Mouse (Mus musculus) intestine, embryonic 15.5 days (tissue): ENCODE measurements around the gene Mctp2. TPM values are rescaled to one million over a fixed set of nuclear protein-coding genes. Genes with fewer than 3 reads are reported as not detected.

Source experiments
- ATAC-seq: fragments of 200-750 bp; cut with Nextera tagmentation; 2 replicates; pipeline ENCODE4 v1.8.0; 2017; ENCODE audit warnings: moderate TSS enrichment, moderate library complexity
- H3K27ac ChIP-seq: fragments of 300-500 bp; sonication (generic); 2 replicates; pipeline ENCODE4 v1.5.1; 2015; ENCODE audit warnings: mild to moderate bottlenecking, inconsistent platforms
- H3K27me3 ChIP-seq: fragments of 300-500 bp; sonication (generic); replicated peaks from 2 replicates; pipeline ENCODE4 v1.6.1; 2015; ENCODE audit warnings: inconsistent platforms
- H3K36me3 ChIP-seq: fragments of 300-500 bp; sonication (generic); 2 replicates; pipeline ENCODE4 v1.6.1; 2015; ENCODE audit warnings: inconsistent platforms
- H3K4me1 ChIP-seq: fragments of 300-500 bp; sonication (generic); replicated peaks from 2 replicates; pipeline ENCODE4 v1.6.1; 2015; ENCODE audit warnings: inconsistent platforms
- H3K4me2 ChIP-seq: fragments of 300-500 bp; sonication (generic); replicated peaks from 2 replicates; pipeline ENCODE4 v1.6.1; 2015; ENCODE audit warnings: mild to moderate bottlenecking, inconsistent platforms
- H3K4me3 ChIP-seq: fragments of 300-500 bp; sonication (generic); replicated peaks from 2 replicates; pipeline ENCODE4 v1.5.1; 2015; ENCODE audit warnings: inconsistent platforms
- H3K9ac ChIP-seq: fragments of 300-500 bp; sonication (generic); 2 replicates; pipeline ENCODE4 v1.6.1; 2015; ENCODE audit warnings: inconsistent platforms
- H3K9me3 ChIP-seq: fragments of 300-500 bp; sonication (generic); 2 replicates; pipeline ENCODE4 v1.6.1; 2016; ENCODE audit warnings: inconsistent platforms
- WGBS: fragments of 180-500 bp; shearing (Covaris S2); methylation state at CpG from one replicate; pipeline ENCODE4 v1.1.7; 2015; 5-methylcytosine and 5-hydroxymethylcytosine counted together
- polyA plus RNA-seq: library from polyadenylated mRNA; unstranded; fragments of >200 nt; fragmentation: Nextera tagmentation; extraction: Ambion mirVana; gene quantifications from 2 replicates; pipeline ENCODE4 v1.2.1, GENCODE M21; 2015

Mctp2 gene
- 1.8 and 2.2 TPM in 2 replicates for polyA plus RNA-seq

GRCm38 (mm10) chr7:72306382-72306841, at the start of gene Mctp2:
Gene Mctp2, minus strand, starts transcription at chr7:72306608.
- no peak within 1 kb of the TSS for H3K27ac ChIP-seq
- WGBS = 0% methylated on average over 28 of the region's 28 CpGs

DNA sequence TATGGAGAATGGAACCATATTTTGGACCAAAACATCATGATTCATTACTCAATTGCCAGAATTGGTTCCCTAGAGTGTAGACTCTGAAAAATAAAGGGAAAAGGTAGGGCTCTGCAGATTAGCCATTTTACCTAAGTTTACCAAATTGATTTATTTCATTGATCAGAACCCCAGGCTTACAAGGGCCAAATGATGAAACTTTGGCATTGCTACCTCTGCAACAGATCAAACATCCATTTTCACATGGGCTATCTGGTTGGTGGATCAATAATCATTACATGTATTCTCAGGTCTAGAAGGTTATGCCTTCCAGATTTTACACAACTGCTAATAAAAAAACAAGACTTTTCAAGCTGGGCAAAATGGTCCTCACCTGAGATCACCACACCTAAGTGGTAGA, 39.5 kb upstream of the Mctp2 start:
- no peak for ATAC-seq
- Histone ChIP-seq H3K27me3 (no peaks in the 10 kb centered on the region), H3K27ac (no peak overlapping the region), H3K9me3 (no peaks in the 10 kb centered on the region), H3K9ac (no peak overlapping the region), H3K36me3 (no peaks in the 10 kb centered on the region), H3K4me2 (no peak overlapping the region), H3K4me3 (no peak overlapping the region), H3K4me1 (no peaks in the 10 kb centered on the region)

More at GRCm38 (mm10) chr7:72306382-72306841, at the start of gene Mctp2:
- Histone ChIP-seq H3K9ac (peak within 1 kb of the TSS; percentile 58), H3K9me3 (no peaks in the 10 kb centered on the region), H3K4me2 (peak within 1 kb of the TSS; percentile 95), H3K4me3 (peak within 1 kb of the TSS; percentile 61), H3K27me3 (no peaks in the 10 kb centered on the region), H3K4me1 (no peaks in the 10 kb centered on the region), H3K36me3 (no peaks in the 10 kb centered on the region)
- peak; percentile 99 for ATAC-seq

DNA sequence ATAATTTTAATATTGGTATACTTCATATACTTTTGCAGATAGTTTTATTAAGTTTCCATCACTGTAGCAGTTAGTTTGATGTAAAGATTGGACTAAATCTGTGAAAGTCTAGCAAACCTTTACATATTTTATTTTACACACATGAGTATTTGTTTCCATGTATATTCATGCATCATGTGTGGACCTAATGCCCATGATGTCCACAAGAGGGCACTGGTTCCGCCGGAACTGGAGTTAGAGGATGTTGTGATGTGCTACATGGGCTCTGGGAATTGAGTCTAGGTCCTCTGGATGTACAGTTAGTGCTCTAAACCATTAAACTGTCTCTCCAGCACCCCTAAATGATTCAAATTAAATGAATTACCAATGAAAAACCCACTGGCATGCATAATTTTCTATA, 37.3 kb upstream of the Mctp2 start:
- 66% methylated on average over 2 of the region's 2 CpGs for WGBS

GRCm38 (mm10) chr7:72342822-72343221, 36.4 kb upstream of the Mctp2 start:
- H3K36me3 ChIP-seq = no peaks in the 10 kb centered on the region
- no peaks in the 10 kb centered on the region for H3K27me3 ChIP-seq
- no peak overlapping the region for H3K9ac ChIP-seq
- no peak overlapping the region for H3K4me2 ChIP-seq
- H3K4me3 ChIP-seq = no peak overlapping the region
- H3K4me1 ChIP-seq = no peaks in the 10 kb centered on the region
- no peak for ATAC-seq
- H3K9me3 ChIP-seq = no peaks in the 10 kb centered on the region
- 54% methylated on average over 2 of the region's 2 CpGs for WGBS
- no peak overlapping the region for H3K27ac ChIP-seq

More for the DNA sequence above, 37.3 kb upstream of the Mctp2 start:
- Histone ChIP-seq H3K36me3 (no peaks in the 10 kb centered on the region), H3K4me2 (no peak overlapping the region), H3K4me3 (no peak overlapping the region), H3K27ac (no peak overlapping the region), H3K9me3 (no peaks in the 10 kb centered on the region), H3K4me1 (no peaks in the 10 kb centered on the region), H3K27me3 (no peaks in the 10 kb centered on the region), H3K9ac (no peak overlapping the region)
- ATAC-seq = no peak

GRCm38 (mm10) chr7:72325961-72326360, 19.6 kb upstream of the Mctp2 start:
- no peaks in the 10 kb centered on the region for H3K4me1 ChIP-seq
- no peak overlapping the region for H3K27ac ChIP-seq
- no peak overlapping the region for H3K4me2 ChIP-seq
- no peaks in the 10 kb centered on the region for H3K36me3 ChIP-seq
- ATAC-seq = no peak
- no peak overlapping the region for H3K4me3 ChIP-seq
- 62% methylated on average over 5 of the region's 5 CpGs for WGBS
- H3K9ac ChIP-seq = no peak overlapping the region
- no peaks in the 10 kb centered on the region for H3K9me3 ChIP-seq
- H3K27me3 ChIP-seq = no peaks in the 10 kb centered on the region

GRCm38 (mm10) chr7:72320906-72321305, 14.5 kb upstream of the Mctp2 start:
- no peaks in the 10 kb centered on the region for H3K9me3 ChIP-seq
- H3K4me1 ChIP-seq = no peaks in the 10 kb centered on the region
- no peak for ATAC-seq
- no peak overlapping the region for H3K4me3 ChIP-seq
- no peaks in the 10 kb centered on the region for H3K27me3 ChIP-seq
- H3K36me3 ChIP-seq = no peaks in the 10 kb centered on the region
- H3K9ac ChIP-seq = no peak overlapping the region
- WGBS = 81% methylated on average over 4 of the region's 4 CpGs
- no peak overlapping the region for H3K27ac ChIP-seq
- no peak overlapping the region for H3K4me2 ChIP-seq

GRCm38 (mm10) chr7:72320441-72320840, 14.0 kb upstream of the Mctp2 start:
- 85% methylated on average over 4 of the region's 4 CpGs for WGBS
- H3K9me3 ChIP-seq = no peaks in the 10 kb centered on the region
- H3K4me3 ChIP-seq = no peak overlapping the region
- no peak for ATAC-seq
- H3K36me3 ChIP-seq = no peaks in the 10 kb centered on the region
- H3K27me3 ChIP-seq = no peaks in the 10 kb centered on the region
- H3K27ac ChIP-seq = no peak overlapping the region
- H3K9ac ChIP-seq = no peak overlapping the region
- H3K4me2 ChIP-seq = no peak overlapping the region
- H3K4me1 ChIP-seq = no peaks in the 10 kb centered on the region

GRCm38 (mm10) chr7:72314395-72315060, 8.1 kb upstream of the Mctp2 start:
- no peak overlapping the region for H3K9ac ChIP-seq
- no peaks in the 10 kb centered on the region for H3K9me3 ChIP-seq
- no peaks in the 10 kb centered on the region for H3K36me3 ChIP-seq
- ATAC-seq = no peak
- no peaks in the 10 kb centered on the region for H3K27me3 ChIP-seq
- no peak overlapping the region for H3K4me2 ChIP-seq
- no peaks in the 10 kb centered on the region for H3K4me1 ChIP-seq
- no peak overlapping the region for H3K27ac ChIP-seq
- H3K4me3 ChIP-seq = no peak overlapping the region
- WGBS = 57% methylated on average over 9 of the region's 9 CpGs

GRCm38 (mm10) chr7:72313908-72314307, 7.5 kb upstream of the Mctp2 start:
- no peak for ATAC-seq
- H3K9ac ChIP-seq = no peak overlapping the region
- no peak overlapping the region for H3K27ac ChIP-seq
- no peaks in the 10 kb centered on the region for H3K4me1 ChIP-seq
- H3K27me3 ChIP-seq = no peaks in the 10 kb centered on the region
- H3K4me3 ChIP-seq = no peak overlapping the region
- H3K36me3 ChIP-seq = no peaks in the 10 kb centered on the region
- H3K9me3 ChIP-seq = no peaks in the 10 kb centered on the region
- H3K4me2 ChIP-seq = no peak overlapping the region
- WGBS = 44% methylated on average over 3 of the region's 3 CpGs

- WGBS = 63% methylated on average over 8 of the region's 8 CpGs
- Histone ChIP-seq H3K9me3 (no peaks in the 10 kb centered on the region), H3K27me3 (no peaks in the 10 kb centered on the region), H3K4me3 (no peak overlapping the region), H3K27ac (no peak overlapping the region), H3K36me3 (no peaks in the 10 kb centered on the region), H3K4me1 (no peaks in the 10 kb centered on the region), H3K9ac (no peak overlapping the region), H3K4me2 (no peak overlapping the region)
- ATAC-seq = no peak
Observed at GRCm38 (mm10) chr7:72311582-72311981, 5.2 kb upstream of the Mctp2 start.

GRCm38 (mm10) chr7:72308078-72308477, 1.7 kb upstream of the Mctp2 start:
- Histone ChIP-seq H3K36me3 (no peaks in the 10 kb centered on the region), H3K27me3 (no peaks in the 10 kb centered on the region), H3K4me2 (no peak overlapping the region), H3K9ac (no peak overlapping the region), H3K4me1 (no peaks in the 10 kb centered on the region), H3K27ac (no peak overlapping the region), H3K9me3 (no peaks in the 10 kb centered on the region), H3K4me3 (no peak overlapping the region)
- WGBS = 74% methylated on average over 5 of the region's 5 CpGs
- ATAC-seq = no peak

GRCm38 (mm10) chr7:72306847-72307246, 439 bp upstream of the Mctp2 start:
- H3K4me3 ChIP-seq = peak overlapping the region; percentile 61
- H3K9me3 ChIP-seq = no peaks in the 10 kb centered on the region
- H3K9ac ChIP-seq = peak overlapping the region; percentile 58; the same call in 1 of the 2 replicates
- H3K27me3 ChIP-seq = no peaks in the 10 kb centered on the region
- ATAC-seq = peak; percentile 61
- H3K4me2 ChIP-seq = peak overlapping the region; percentile 95
- H3K4me1 ChIP-seq = no peaks in the 10 kb centered on the region
- no peaks in the 10 kb centered on the region for H3K36me3 ChIP-seq
- no peak overlapping the region for H3K27ac ChIP-seq
- 8% methylated on average over 7 of the region's 7 CpGs for WGBS

- Histone ChIP-seq H3K27ac (no peak overlapping the region), H3K4me1 (no peaks in the 10 kb centered on the region), H3K4me2 (peak overlapping the region; percentile 95), H3K9ac (peak overlapping the region; percentile 58), H3K36me3 (no peaks in the 10 kb centered on the region), H3K27me3 (no peaks in the 10 kb centered on the region), H3K9me3 (no peaks in the 10 kb centered on the region), H3K4me3 (peak overlapping the region; percentile 61)
- WGBS = under 1% methylated on average over 14 of the region's 14 CpGs
- peak; percentile 37 for ATAC-seq
Observed at GRCm38 (mm10) chr7:72305971-72306370, 437 bp downstream of the Mctp2 start.
